Mouse (Mus musculus) spleen, adult 2 months (tissue): ENCODE measurements around the gene Ahctf1.

Source experiments
- CTCF ChIP-seq: fragments of 200-500 bp; IDR thresholded peaks from 2 replicates; pipeline ENCODE4 v1.5.1; 2011; ENCODE audit warnings: mild to moderate bottlenecking, inconsistent platforms; ENCODE audit not compliant: insufficient read depth, insufficient read length, insufficient replicate concordance; ENCODE audit errors: extremely low read depth
- POLR2A ChIP-seq: fragments of 200-500 bp; IDR thresholded peaks from 2 replicates; pipeline ENCODE4 v1.6.1; 2011; ENCODE audit warnings: low read depth, low read length, inconsistent platforms

DNA sequence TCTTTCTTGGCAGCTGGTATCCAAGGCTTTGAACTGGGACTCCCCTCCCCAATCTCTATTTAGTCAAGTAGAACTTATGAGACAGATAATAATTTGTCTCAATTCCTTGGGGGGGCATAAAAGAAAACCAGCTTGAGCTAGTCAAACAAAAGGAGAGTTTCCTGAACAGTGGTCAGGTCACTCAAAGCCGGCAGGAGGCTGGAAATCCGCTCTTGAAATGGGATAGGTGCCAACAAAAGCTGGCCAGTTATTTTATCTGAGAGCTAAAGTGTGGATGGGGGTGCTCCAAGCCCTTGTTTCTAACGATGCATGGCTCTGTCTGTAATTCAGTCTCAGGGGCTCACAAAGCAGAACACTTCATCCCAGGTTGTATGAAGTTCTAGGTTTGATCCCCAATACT is 40.5 kb upstream of the Ahctf1 start:
- TF ChIP-seq CTCF (no peak), POLR2A (no peak)
